Mouse (Mus musculus): ENCODE data around the gene Olfr1414. TPM values are rescaled to one million over a fixed set of nuclear protein-coding genes. Genes with fewer than 3 reads are reported as not detected.

Gene Olfr1414
- polyA plus RNA-seq, 1 experiment from 2014 or later: not detected

- ATAC-seq (ENCODE audit: low FRiP score, low TSS enrichment): no peak
- H3K4me3 ChIP-seq (ENCODE audit: low read length): no peak within 1 kb of the TSS
Measured at GRCm38 (mm10) chr1:92485013-92485412, 33.4 kb downstream of the Olfr1414 start, which contains the start of gene Olfr1416. TSS of gene Olfr1416 (minus strand) at chr1:92485113.

GRCm38 (mm10) chr1:92474066-92474578, 44.3 kb downstream of the Olfr1414 start:
- Histone ChIP-seq H3K36me3 (ENCODE audit: insufficient read depth, low read length) (peaks cover 15% of the 10 kb centered on the region), H3K4me3 (ENCODE audit: low read length) (peak overlapping the region; percentile 69), H3K27me3 (ENCODE audit: insufficient read depth, low read length) (peaks cover 2% of the 10 kb centered on the region; the same call in 1 of the 2 replicates), H3K9me3 (ENCODE audit: low read length) (no peaks in the 10 kb centered on the region), H3K27ac (ENCODE audit: low read length) (no peak overlapping the region; the same call in 1 of the 2 replicates), H3K4me2 (replicated peaks; ENCODE audit: low read depth, low read length) (peak overlapping the region; percentile 78), H3K4me1 (ENCODE audit: insufficient read depth, low read length) (peaks cover 13% of the 10 kb centered on the region), H3K9ac (replicated peaks; ENCODE audit: low read length) (peak overlapping the region; percentile 66)
- peak; percentile 80; the same call in 1 of the 2 replicates for ATAC-seq (ENCODE audit: low FRiP score, low TSS enrichment)
- 4% methylated on average over 10 of the region's 10 CpGs for WGBS

More at GRCm38 (mm10) chr1:92485013-92485412, 33.4 kb downstream of the Olfr1414 start, which contains the start of gene Olfr1416:
- peaks cover 6% of the 10 kb centered on the region; the same call in 1 of the 2 replicates for H3K9me3 ChIP-seq (ENCODE audit: low read length)
- no peak within 1 kb of the TSS for H3K9ac ChIP-seq (replicated peaks; ENCODE audit: low read length)
- H3K27me3 ChIP-seq (ENCODE audit: insufficient read depth, low read length): no peaks in the 10 kb centered on the region
- no peak within 1 kb of the TSS for H3K4me2 ChIP-seq (replicated peaks; ENCODE audit: low read depth, low read length)
- no peaks in the 10 kb centered on the region for H3K36me3 ChIP-seq (ENCODE audit: insufficient read depth, low read length)
- no peak within 1 kb of the TSS for H3K27ac ChIP-seq (ENCODE audit: low read length)
- no peaks in the 10 kb centered on the region for H3K4me1 ChIP-seq (ENCODE audit: insufficient read depth, low read length)

GRCm38 (mm10) chr1:92473165-92474041, 45.1 kb downstream of the Olfr1414 start, which contains the start of gene Ndufa10:
TSS of gene Ndufa10 (minus strand) at chr1:92473860.
- Histone ChIP-seq H3K27me3 (ENCODE audit: insufficient read depth, low read length) (peaks cover 2% of the 10 kb centered on the region; the same call in 1 of the 2 replicates), H3K4me2 (replicated peaks; ENCODE audit: low read depth, low read length) (peak within 1 kb of the TSS; percentile 78), H3K4me1 (ENCODE audit: insufficient read depth, low read length) (peaks cover 13% of the 10 kb centered on the region), H3K9me3 (ENCODE audit: low read length) (no peaks in the 10 kb centered on the region), H3K27ac (ENCODE audit: low read length) (peak within 1 kb of the TSS; percentile 70; the same call in 1 of the 2 replicates), H3K36me3 (ENCODE audit: insufficient read depth, low read length) (peaks cover 21% of the 10 kb centered on the region), H3K4me3 (ENCODE audit: low read length) (peak within 1 kb of the TSS; percentile 69), H3K9ac (replicated peaks; ENCODE audit: low read length) (peak within 1 kb of the TSS; percentile 80)
- peak; percentile 95 for ATAC-seq (ENCODE audit: low FRiP score, low TSS enrichment)
- under 1% methylated on average over 67 of the region's 67 CpGs for WGBS

GRCm38 (mm10) chr1:92468891-92469290, 49.6 kb downstream of the Olfr1414 start:
- H3K27me3 ChIP-seq (ENCODE audit: insufficient read depth, low read length): no peaks in the 10 kb centered on the region
- H3K4me2 ChIP-seq (replicated peaks; ENCODE audit: low read depth, low read length): no peak overlapping the region
- peaks cover 64% of the 10 kb centered on the region for H3K36me3 ChIP-seq (ENCODE audit: insufficient read depth, low read length)
- H3K4me3 ChIP-seq (ENCODE audit: low read length): no peak overlapping the region
- no peak for ATAC-seq (ENCODE audit: low FRiP score, low TSS enrichment)
- H3K9ac ChIP-seq (replicated peaks; ENCODE audit: low read length): no peak overlapping the region
- H3K4me1 ChIP-seq (ENCODE audit: insufficient read depth, low read length): peaks cover 9% of the 10 kb centered on the region
- no peaks in the 10 kb centered on the region for H3K9me3 ChIP-seq (ENCODE audit: low read length)
- 78% methylated on average over 4 of the region's 4 CpGs for WGBS
- no peak overlapping the region for H3K27ac ChIP-seq (ENCODE audit: low read length)

GRCm38 (mm10) chr1:92458416-92458815, 60.0 kb downstream of the Olfr1414 start:
- Histone ChIP-seq H3K4me3 (ENCODE audit: low read length) (no peak overlapping the region), H3K9ac (replicated peaks; ENCODE audit: low read length) (no peak overlapping the region), H3K9me3 (ENCODE audit: low read length) (0 out of 2 replicates have a peak, but pooled peaks cover 3% of the 10 kb centered on the region), H3K27ac (ENCODE audit: low read length) (no peak overlapping the region), H3K4me1 (ENCODE audit: insufficient read depth, low read length) (no peaks in the 10 kb centered on the region), H3K4me2 (replicated peaks; ENCODE audit: low read depth, low read length) (no peak overlapping the region), H3K36me3 (ENCODE audit: insufficient read depth, low read length) (peaks cover 74% of the 10 kb centered on the region), H3K27me3 (ENCODE audit: insufficient read depth, low read length) (no peaks in the 10 kb centered on the region)
- no peak for ATAC-seq (ENCODE audit: low FRiP score, low TSS enrichment)
- 89% methylated on average over 6 of the region's 6 CpGs for WGBS

- no peak overlapping the region for H3K9ac ChIP-seq (replicated peaks; ENCODE audit: low read length)
- H3K27ac ChIP-seq (ENCODE audit: low read length): no peak overlapping the region
- H3K9me3 ChIP-seq (ENCODE audit: low read length): 0 out of 2 replicates have a peak, but pooled peaks cover 3% of the 10 kb centered on the region
- no peak overlapping the region for H3K4me2 ChIP-seq (replicated peaks; ENCODE audit: low read depth, low read length)
- H3K27me3 ChIP-seq (ENCODE audit: insufficient read depth, low read length): no peaks in the 10 kb centered on the region
- H3K36me3 ChIP-seq (ENCODE audit: insufficient read depth, low read length): peaks cover 74% of the 10 kb centered on the region
- no peak overlapping the region for H3K4me3 ChIP-seq (ENCODE audit: low read length)
- ATAC-seq (ENCODE audit: low FRiP score, low TSS enrichment): no peak
- H3K4me1 ChIP-seq (ENCODE audit: insufficient read depth, low read length): no peaks in the 10 kb centered on the region
Measured at GRCm38 (mm10) chr1:92457758-92458157, 60.7 kb downstream of the Olfr1414 start.

Small RNA genes within 50 kb of the gene (microRNA-seq; reads per million reads assigned to microRNA genes)
- 1.3 reads per million for gene Mir6900

Other genes with a start within 250 kb of the Olfr1414 start
- gene Ndufa10, start 44.8 kb downstream of the Olfr1414 start, polyA plus RNA-seq (2015; fragmentation: Nextera tagmentation; extraction: Ambion mirVana): 348 and 378 TPM in 2 replicates
- not detected in 2 replicates for gene Olfr1416, start 33.5 kb downstream of the Olfr1414 start, polyA plus RNA-seq (2015; fragmentation: Nextera tagmentation; extraction: Ambion mirVana)
- not detected in 2 replicates for gene Olfr1415, start 22.6 kb downstream of the Olfr1414 start, polyA plus RNA-seq (2015; fragmentation: Nextera tagmentation; extraction: Ambion mirVana)
- not detected in 2 replicates for gene Olfr1413, start 52.7 kb upstream of the Olfr1414 start, polyA plus RNA-seq (2015; fragmentation: Nextera tagmentation; extraction: Ambion mirVana)
- not detected in 2 replicates for gene Olfr1412, start 67.1 kb upstream of the Olfr1414 start, polyA plus RNA-seq (2015; fragmentation: Nextera tagmentation; extraction: Ambion mirVana)
- not detected in 2 replicates for gene Olfr1411, start 75.8 kb upstream of the Olfr1414 start, polyA plus RNA-seq (2015; fragmentation: Nextera tagmentation; extraction: Ambion mirVana)
- gene Olfr1410, start 87.1 kb upstream of the Olfr1414 start, polyA plus RNA-seq (2015; fragmentation: Nextera tagmentation; extraction: Ambion mirVana): not detected in 2 replicates
- gene Olfr12, start 99.1 kb upstream of the Olfr1414 start, polyA plus RNA-seq (2015; fragmentation: Nextera tagmentation; extraction: Ambion mirVana): not detected in 2 replicates
- gene Cops9, start 123.3 kb upstream of the Olfr1414 start, polyA plus RNA-seq (2015; fragmentation: Nextera tagmentation; extraction: Ambion mirVana): 369 and 396 TPM in 2 replicates
- gene Otos, start 130.2 kb upstream of the Olfr1414 start, polyA plus RNA-seq (2015; fragmentation: Nextera tagmentation; extraction: Ambion mirVana): 0.64 and 0.72 TPM in 2 replicates

Data from kidney, embryonic 16.5 days (tissue).